Mouse (Mus musculus) left cerebral cortex, postnatal 4 days (tissue): ENCODE results near the gene Foxk2. TPM values are rescaled to one million over a fixed set of nuclear protein-coding genes. Genes with fewer than 3 reads are reported as not detected.
"Not testable (repeated sequence)": the region's sequence is repeated elsewhere in the genome, so short reads cannot be mapped to it uniquely, and the experiment has no call there.

Source experiments
- DNase-seq: peaks from one replicate; pipeline ENCODE4 v3.0.0-alpha.2; 2022
- intact Hi-C: fragments of 180-260 bp; cut with DNase I; formaldehyde crosslinking; loops from one replicate; pipeline ENCODE4 v1.15.1; 2025
- total RNA-seq, 2 experiments: library from RNA; stranded (reverse); gene quantifications; 2 replicates each; pipeline ENCODE4 v1.2.3; 2021

Gene Foxk2
- total RNA-seq, 2 experiments from 2014 or later, result 115 to 116 TPM

GRCm38 (mm10) chr11:121277516-121277915, 17.7 kb downstream of the Foxk2 start:
- intact Hi-C loops, result no loop called here
- DNase-seq, result no peak

GRCm38 (mm10) chr11:121278011-121278410, 18.2 kb downstream of the Foxk2 start:
- DNase-seq, result no peak
- intact Hi-C loops, result no loop called here

- intact Hi-C loops, result no loop called here
These were observed 23.1 kb downstream of the Foxk2 start for GRCm38 (mm10) chr11:121282911-121283310.

GRCm38 (mm10) chr11:121289859-121290258, 30.1 kb downstream of the Foxk2 start:
- intact Hi-C loops, result no loop called here
- DNase-seq, result no peak

More at GRCm38 (mm10) chr11:121282911-121283310, 23.1 kb downstream of the Foxk2 start:
- DNase-seq, result no peak

GRCm38 (mm10) chr11:121294771-121295170, 35.0 kb downstream of the Foxk2 start:
- no peak for DNase-seq
- intact Hi-C loops, result no loop called here

GRCm38 (mm10) chr11:121298493-121298892, 38.7 kb downstream of the Foxk2 start:
- DNase-seq, result no peak
- intact Hi-C loops, result no loop called here

GRCm38 (mm10) chr11:121300265-121300664, 40.5 kb downstream of the Foxk2 start:
- intact Hi-C loops, result no loop called here
- no peak for DNase-seq

GRCm38 (mm10) chr11:121305371-121305770, 45.6 kb downstream of the Foxk2 start:
- intact Hi-C loops, result no loop called here
- DNase-seq, result no peak

- DNase-seq, result no peak
- intact Hi-C loops, result loop anchor here (2.0 kb wide), 1 partner anchor 20 kb away; no protein-coding TSS in a partner anchor
These were observed 46.8 kb downstream of the Foxk2 start for GRCm38 (mm10) chr11:121306608-121307007.

- intact Hi-C loops, result loop anchor here (2.0 kb wide), 1 partner anchor 19 kb away; no protein-coding TSS in a partner anchor
- not testable (repeated sequence) for DNase-seq
These were observed 47.9 kb downstream of the Foxk2 start for GRCm38 (mm10) chr11:121307712-121308111.

GRCm38 (mm10) chr11:121326034-121326433, 66.2 kb downstream of the Foxk2 start:
- intact Hi-C loops, result loop anchor here (2.0 kb wide), 1 partner anchor 19 kb away; no protein-coding TSS in a partner anchor

GRCm38 (mm10) chr11:121326681-121327080, 66.9 kb downstream of the Foxk2 start:
- DNase-seq, result no peak
- intact Hi-C loops, result loop anchor here (2.0 kb wide), 1 partner anchor 20 kb away; no protein-coding TSS in a partner anchor

More at GRCm38 (mm10) chr11:121326034-121326433, 66.2 kb downstream of the Foxk2 start:
- no peak for DNase-seq

- no peak for DNase-seq
- intact Hi-C loops, result no loop called here
These were observed 68.4 kb downstream of the Foxk2 start for GRCm38 (mm10) chr11:121328206-121328605.

- intact Hi-C loops, result no loop called here
- DNase-seq, result peak; percentile 14
These were observed 68.8 kb downstream of the Foxk2 start for GRCm38 (mm10) chr11:121328619-121329018.

GRCm38 (mm10) chr11:121331641-121332040, 71.9 kb downstream of the Foxk2 start:
- no peak for DNase-seq
- intact Hi-C loops, result no loop called here

GRCm38 (mm10) chr11:121339647-121340046, 79.9 kb downstream of the Foxk2 start:
- intact Hi-C loops, result no loop called here
- no peak for DNase-seq

GRCm38 (mm10) chr11:121340287-121340686, 80.5 kb downstream of the Foxk2 start:
- intact Hi-C loops, result no loop called here
- no peak for DNase-seq

- DNase-seq, intact Hi-C loops: not testable (repeated sequence)
These were observed 82.6 kb downstream of the Foxk2 start for GRCm38 (mm10) chr11:121342423-121342822.

- intact Hi-C loops, result no loop called here
These were observed 87.2 kb downstream of the Foxk2 start for GRCm38 (mm10) chr11:121347036-121347435.

GRCm38 (mm10) chr11:121348166-121348565, 88.4 kb downstream of the Foxk2 start:
- intact Hi-C loops, result no loop called here
- no peak for DNase-seq

More at GRCm38 (mm10) chr11:121347036-121347435, 87.2 kb downstream of the Foxk2 start:
- no peak for DNase-seq

GRCm38 (mm10) chr11:121348727-121349126, 88.9 kb downstream of the Foxk2 start:
- intact Hi-C loops, DNase-seq: not testable (repeated sequence)

- DNase-seq, result peak; percentile 23
- intact Hi-C loops, result no loop called here
These were observed 93.7 kb downstream of the Foxk2 start for GRCm38 (mm10) chr11:121353326-121354090.
